Mouse (Mus musculus): ENCODE measurements around the gene Fbxl17.

Fbxl17 gene

GRCm38 (mm10) chr17:63282004-63282403 is 217.8 kb downstream of the Fbxl17 start:
- DNase-seq (ENCODE audit: low spot score in 2 of 2) = no peak

GRCm38 (mm10) chr17:63280990-63281389 is 218.8 kb downstream of the Fbxl17 start:
- DNase-seq (ENCODE audit: low spot score in 2 of 2) = no peak

- no peak for DNase-seq (ENCODE audit: low spot score in 2 of 2)
Observed at GRCm38 (mm10) chr17:63279144-63279543, 220.7 kb downstream of the Fbxl17 start.

GRCm38 (mm10) chr17:63273353-63273752 is 226.5 kb downstream of the Fbxl17 start:
- DNase-seq (ENCODE audit: low spot score in 2 of 2) = no peak

- DNase-seq (ENCODE audit: low spot score in 2 of 2) = no peak
Observed at GRCm38 (mm10) chr17:63272914-63273313, 226.9 kb downstream of the Fbxl17 start.

GRCm38 (mm10) chr17:63271000-63271399 is 228.8 kb downstream of the Fbxl17 start:
- no peak for DNase-seq (ENCODE audit: low spot score in 2 of 2)

- no peak for DNase-seq (ENCODE audit: low spot score in 2 of 2)
Observed at GRCm38 (mm10) chr17:63270513-63270912, 229.3 kb downstream of the Fbxl17 start.

- DNase-seq (ENCODE audit: low spot score in 2 of 2) = no peak
Observed at GRCm38 (mm10) chr17:63262674-63263073, 237.1 kb downstream of the Fbxl17 start.

GRCm38 (mm10) chr17:63261508-63262141 is 238.2 kb downstream of the Fbxl17 start:
- DNase-seq (ENCODE audit: low spot score in 2 of 2) = no peak

- DNase-seq (ENCODE audit: low spot score in 2 of 2) = no peak
Observed at GRCm38 (mm10) chr17:63259091-63259490, 240.7 kb downstream of the Fbxl17 start.

- DNase-seq (ENCODE audit: low spot score in 2 of 2) = no peak
Observed at GRCm38 (mm10) chr17:63246144-63246619, 253.6 kb downstream of the Fbxl17 start.

- DNase-seq (ENCODE audit: low spot score in 2 of 2) = no peak
Observed at GRCm38 (mm10) chr17:63245472-63245871, 254.3 kb downstream of the Fbxl17 start.

GRCm38 (mm10) chr17:63242761-63243160 is 257.1 kb downstream of the Fbxl17 start:
- no peak for DNase-seq (ENCODE audit: low spot score in 2 of 2)

- no peak for DNase-seq (ENCODE audit: low spot score in 2 of 2)
Observed at GRCm38 (mm10) chr17:63240731-63241106, 259.1 kb downstream of the Fbxl17 start.

- no peak for DNase-seq (ENCODE audit: low spot score in 2 of 2)
Observed at GRCm38 (mm10) chr17:63240021-63240730, 259.6 kb downstream of the Fbxl17 start.

GRCm38 (mm10) chr17:63236846-63237245 is 263.0 kb downstream of the Fbxl17 start:
- no peak for DNase-seq (ENCODE audit: low spot score in 2 of 2)

- no peak for DNase-seq (ENCODE audit: low spot score in 2 of 2)
Observed at GRCm38 (mm10) chr17:63236221-63236620, 263.6 kb downstream of the Fbxl17 start.

GRCm38 (mm10) chr17:63235821-63236220 is 264.0 kb downstream of the Fbxl17 start:
- DNase-seq (ENCODE audit: low spot score in 2 of 2) = no peak

- DNase-seq (ENCODE audit: low spot score in 2 of 2) = no peak
Observed at GRCm38 (mm10) chr17:63229111-63229510, 270.7 kb downstream of the Fbxl17 start.

- no peak for DNase-seq (ENCODE audit: low spot score in 2 of 2)
Observed at GRCm38 (mm10) chr17:63226380-63226779, 273.4 kb downstream of the Fbxl17 start.

- no peak for DNase-seq (ENCODE audit: low spot score in 2 of 2)
Observed at GRCm38 (mm10) chr17:63225959-63226358, 273.9 kb downstream of the Fbxl17 start.

- DNase-seq (ENCODE audit: low spot score in 2 of 2) = no peak
Observed at GRCm38 (mm10) chr17:63223675-63224074, 276.1 kb downstream of the Fbxl17 start.

- no peak for DNase-seq (ENCODE audit: low spot score in 2 of 2)
Observed at GRCm38 (mm10) chr17:63221632-63222031, 278.2 kb downstream of the Fbxl17 start.
